Comparison of ENCODE assay signal across 21 mouse cellular contexts in genomic region chr3:90531713-90532112, GRCm38 (mm10). TPM values are rescaled to one million over a fixed set of nuclear protein-coding genes. Genes with fewer than 3 reads are reported as not detected.
"Had no signal": no experiment of that assay in that cellular context is flagged by ENCODE, and none has a peak within 500 bp of the region (broad histone marks: within the 10 kb centered on the region; RNA-seq: fewer than 3 reads in every experiment).

No protein-coding gene starts in this region.

- H3K9ac ChIP-seq: limb, embryonic 12.5 days; limb, embryonic 15.5 days; liver, embryonic 14.5 days; liver, postnatal 0 days; lung, embryonic 14.5 days; midbrain, embryonic 12.5 days; midbrain, embryonic 15.5 days; neural tube, embryonic 13.5 days had no signal

- H3K27me3 ChIP-seq: limb, embryonic 15.5 days; midbrain, embryonic 15.5 days; neural tube, embryonic 13.5 days had no signal

- H3K9me3 ChIP-seq: limb, embryonic 12.5 days; limb, embryonic 15.5 days; midbrain, embryonic 12.5 days; midbrain, embryonic 15.5 days; neural tube, embryonic 13.5 days had no signal

- H3K4me1 ChIP-seq: limb, embryonic 12.5 days; midbrain, embryonic 12.5 days; midbrain, embryonic 15.5 days; neural tube, embryonic 13.5 days had no signal

- H3K4me3 ChIP-seq: limb, embryonic 12.5 days; limb, embryonic 15.5 days; midbrain, embryonic 12.5 days; midbrain, embryonic 15.5 days; neural tube, embryonic 13.5 days had no signal

- DNase-seq: kidney, adult 11 months; kidney, adult 8-10 months; kidney, postnatal 14 days; kidney, postnatal 4 days; liver, postnatal 0 days; lung, embryonic 14.5 days; right cerebral cortex, postnatal 4 days; thymus, adult 18-20 months; thymus, postnatal 36 days had no signal

- H3K27ac ChIP-seq: limb, embryonic 12.5 days; limb, embryonic 15.5 days; liver, embryonic 14.5 days; macrophage; midbrain, embryonic 12.5 days; midbrain, embryonic 15.5 days; neural tube, embryonic 13.5 days had no signal

- H3K4me2 ChIP-seq: limb, embryonic 12.5 days; limb, embryonic 15.5 days; liver, embryonic 11.5 days; lung, embryonic 14.5 days; midbrain, embryonic 12.5 days; midbrain, embryonic 15.5 days; neural tube, embryonic 13.5 days had no signal

- H3K36me3 ChIP-seq: limb, embryonic 12.5 days; limb, embryonic 15.5 days; midbrain, embryonic 12.5 days; midbrain, embryonic 15.5 days; neural tube, embryonic 13.5 days had no signal

- ATAC-seq: liver, postnatal 0 days; lung, postnatal 0 days; midbrain, embryonic 15.5 days had no signal

RNA-seq across cellular contexts. Expression of gene S100a14, which starts 5.1 kb away (rescaled TPM):
- total RNA-seq: megakaryocyte, adult 5-6 weeks had no signal
- polyA plus RNA-seq: liver, embryonic 11.5 days; liver, postnatal 0 days; macrophage; midbrain, embryonic 12.5 days; neural tube, embryonic 13.5 days; testis, adult 2 months had no signal

RNA-seq across cellular contexts. Expression of gene S100a16, which starts 5.3 kb away (rescaled TPM):
- total RNA-seq: megakaryocyte, adult 5-6 weeks; neutrophil, adult 5-6 weeks had no signal
- polyA plus RNA-seq: macrophage had no signal
